Mouse (Mus musculus) thymus, postnatal 14 days (tissue): ENCODE measurements around the gene Clmn.
A peak's percentile ranks its signal among the peaks of the same experiment; 100 is the strongest.

ENCODE experiments used
- DNase-seq: peaks from one replicate; pipeline ENCODE4 v3.0.0; 2021

Gene Clmn

DNA sequence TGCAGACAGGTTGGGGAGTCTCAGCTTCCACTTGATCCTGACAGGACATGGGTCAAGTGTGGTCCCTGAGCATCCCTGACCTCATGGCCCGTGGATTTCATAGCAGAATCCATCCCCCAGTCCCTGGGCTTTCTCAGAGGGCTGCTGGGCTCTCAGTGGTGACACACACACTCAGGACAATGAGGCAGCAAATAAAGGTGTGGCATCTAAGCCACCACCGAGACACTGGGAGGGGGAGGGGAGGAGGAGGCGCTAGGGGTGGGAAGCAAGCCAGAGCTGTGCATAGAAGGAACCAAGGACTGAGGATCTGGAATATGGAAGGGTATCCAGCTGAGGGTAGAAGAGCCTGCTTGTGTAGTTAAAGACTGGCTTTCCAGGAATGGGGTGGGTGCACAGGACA lies 11.2 kb upstream of the Clmn start:
- DNase-seq: no peak

DNA sequence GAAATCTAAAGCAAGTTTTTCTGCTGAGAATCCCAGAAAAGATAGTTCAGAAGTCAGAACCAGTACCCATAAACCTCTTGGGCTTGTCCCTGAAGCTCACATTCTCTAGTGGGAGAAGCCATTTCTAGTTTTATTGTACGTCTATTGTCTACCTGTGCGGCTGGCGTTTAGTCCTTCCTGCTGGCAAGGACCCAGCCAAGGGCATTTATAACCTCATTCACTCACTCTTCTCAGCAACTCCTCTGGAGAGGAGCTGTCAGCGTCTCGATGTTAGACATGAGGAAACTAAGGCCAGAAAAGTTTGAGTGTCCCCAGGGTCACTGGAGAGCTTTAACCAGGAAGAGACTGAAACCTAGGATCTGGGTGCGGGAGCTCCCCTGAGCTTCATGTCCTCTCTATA lies 7.1 kb upstream of the Clmn start:
- no peak for DNase-seq

DNA sequence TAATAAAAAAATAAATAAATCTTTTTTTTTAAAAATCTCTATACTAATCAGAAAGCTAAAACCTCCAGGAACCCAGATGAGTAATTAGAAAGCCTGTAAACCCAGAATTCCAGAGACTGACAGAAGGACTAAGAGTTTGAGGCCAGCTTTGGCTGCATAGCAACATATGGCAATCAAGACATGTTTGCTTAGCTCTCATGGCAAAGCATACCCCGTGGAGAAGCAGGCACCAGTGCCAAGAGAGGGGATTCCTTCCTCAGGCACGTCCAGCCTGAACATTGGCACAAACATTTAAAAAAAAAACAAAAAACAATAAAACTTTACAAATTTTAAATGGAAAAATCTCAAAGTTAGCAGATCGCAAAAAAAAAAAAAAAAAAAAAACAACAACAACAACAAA lies 4.9 kb upstream of the Clmn start:
- no peak for DNase-seq

DNA sequence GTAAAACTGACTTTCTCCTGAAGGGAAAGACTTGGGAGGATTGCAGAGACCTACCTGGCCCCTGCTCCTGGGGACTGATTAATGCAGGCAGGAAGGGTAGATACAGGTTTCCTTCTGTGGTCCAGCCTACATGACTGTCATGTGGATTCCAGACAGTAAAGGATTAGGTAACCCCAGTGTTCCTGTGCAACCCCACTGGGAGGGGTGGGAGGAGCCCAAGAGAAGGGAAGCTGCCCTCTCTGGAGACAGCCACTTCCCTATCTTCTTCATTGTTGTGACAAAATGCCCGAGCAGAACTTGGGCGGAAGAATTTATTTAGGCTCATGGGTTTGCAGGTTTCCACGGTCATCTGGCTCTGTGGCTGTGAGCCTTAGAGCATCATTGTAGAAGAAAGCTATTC lies 3.6 kb upstream of the Clmn start:
- DNase-seq: no peak

DNA sequence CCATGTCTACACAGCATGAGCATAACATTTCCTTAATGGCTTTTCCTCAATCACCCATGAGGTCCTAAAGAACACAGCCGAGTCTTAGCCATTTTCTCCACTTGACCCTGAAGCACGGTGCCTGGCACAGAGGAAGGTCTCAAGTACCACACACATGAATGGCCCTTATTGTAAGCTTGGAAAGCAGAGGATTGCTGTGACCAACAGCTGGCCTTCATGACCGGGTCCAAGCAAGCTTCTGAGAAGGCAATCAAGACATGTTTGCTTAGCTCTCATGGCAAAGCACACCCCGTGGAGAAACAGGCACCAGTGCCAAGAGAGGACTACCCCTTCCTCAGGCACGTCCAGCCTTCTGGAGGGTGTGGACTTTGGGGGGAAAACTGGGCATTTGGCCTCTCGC lies 3.0 kb upstream of the Clmn start:
- DNase-seq: no peak

DNA sequence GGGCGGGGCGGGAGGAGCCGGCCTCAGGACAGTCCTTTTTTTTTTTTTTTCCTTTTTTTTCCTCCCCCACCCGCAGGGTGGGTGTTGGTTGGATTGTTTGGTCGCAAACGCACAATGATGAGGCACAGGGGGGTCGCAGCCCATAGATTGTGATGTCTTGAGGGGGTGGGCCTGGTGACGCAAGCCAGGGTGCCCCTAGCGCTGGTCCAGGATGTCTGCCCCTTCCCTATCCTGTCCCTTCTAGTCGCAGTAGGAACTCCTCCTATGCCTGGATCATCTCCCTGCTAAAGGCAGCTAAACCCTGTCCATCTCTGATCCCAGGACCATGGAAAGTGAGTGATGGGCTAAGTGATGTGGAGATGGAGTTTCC lies 275 bp upstream of the Clmn start:
- DNase-seq: no peak

DNA sequence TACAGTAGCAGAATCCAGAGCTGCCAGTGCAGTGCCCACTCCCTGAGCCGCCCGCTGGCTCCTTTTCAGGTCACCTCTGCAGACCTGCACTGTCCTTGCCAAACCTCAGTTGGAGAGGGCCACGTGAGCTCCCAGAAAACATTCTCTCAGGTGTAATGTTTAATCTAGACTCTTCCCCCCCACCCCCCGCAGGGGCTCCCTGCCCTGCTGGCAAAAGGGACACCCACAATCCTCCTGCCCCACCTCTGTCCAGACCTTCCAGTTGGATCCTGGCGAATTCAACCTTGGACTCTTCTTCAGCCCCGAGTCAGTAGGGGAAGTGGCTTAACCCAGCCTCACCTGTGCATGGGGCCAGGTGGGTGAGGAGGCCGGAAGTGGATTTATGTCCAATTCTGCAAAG lies 1.2 kb downstream of the Clmn start:
- no peak for DNase-seq

DNA sequence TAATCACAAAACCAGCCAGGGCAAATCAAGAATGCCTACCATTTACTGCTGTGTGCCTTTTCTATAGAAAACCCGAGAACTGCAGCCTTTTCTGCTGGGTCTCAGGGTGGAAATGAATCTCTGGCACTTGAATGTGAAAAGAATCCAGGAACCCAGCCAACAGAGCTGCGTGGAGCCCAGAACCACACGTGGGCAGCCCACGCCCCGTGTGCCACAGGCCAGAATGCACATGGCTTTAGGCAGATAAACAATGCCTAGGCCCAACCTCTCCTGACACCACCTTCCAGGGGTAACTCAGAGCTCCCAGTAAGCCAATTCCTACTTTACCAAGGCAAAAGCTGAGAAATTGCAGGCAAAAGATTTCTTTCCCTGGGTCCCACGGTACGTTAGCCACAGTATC lies 5.7 kb downstream of the Clmn start:
- DNase-seq: no peak

DNA sequence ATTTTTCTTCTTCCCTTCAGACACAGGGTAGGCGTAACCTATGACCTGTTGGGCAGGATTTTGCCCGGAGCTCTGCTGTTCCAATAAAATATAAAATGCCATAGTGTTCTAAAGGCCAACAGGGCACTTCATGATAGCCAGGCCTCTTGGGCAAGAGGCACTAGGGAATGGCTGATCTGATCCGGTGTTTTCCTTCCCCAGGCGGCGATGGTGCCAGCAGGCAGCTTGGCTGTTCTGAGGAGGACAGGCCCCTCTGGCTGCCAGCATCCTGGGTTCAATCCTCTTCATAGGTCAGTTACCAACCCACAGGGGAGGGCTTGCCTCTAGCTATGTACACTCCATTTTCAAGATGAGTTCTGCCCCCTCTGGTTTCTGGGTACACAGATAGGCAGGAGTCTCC lies 6.1 kb downstream of the Clmn start:
- no peak for DNase-seq

DNA sequence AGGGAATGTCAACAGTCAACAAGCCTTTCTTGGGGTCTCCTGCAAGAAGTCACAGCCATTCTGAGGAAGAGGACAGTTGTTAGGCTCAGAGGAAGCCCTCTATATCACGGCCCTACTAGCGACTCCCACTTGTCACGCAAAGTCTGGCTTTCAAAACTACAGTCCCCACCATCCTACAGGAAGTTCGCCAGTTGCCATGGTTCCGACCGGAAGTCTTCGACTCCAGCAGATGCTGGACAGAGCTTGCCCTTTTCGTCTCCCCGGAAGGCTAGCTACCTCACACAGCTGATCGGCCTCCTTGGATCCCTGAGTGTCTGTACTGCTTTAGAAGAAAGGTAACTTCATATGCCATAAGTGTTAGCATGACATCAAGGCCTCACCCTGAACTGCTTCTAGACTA lies 7.3 kb downstream of the Clmn start:
- no peak for DNase-seq

DNA sequence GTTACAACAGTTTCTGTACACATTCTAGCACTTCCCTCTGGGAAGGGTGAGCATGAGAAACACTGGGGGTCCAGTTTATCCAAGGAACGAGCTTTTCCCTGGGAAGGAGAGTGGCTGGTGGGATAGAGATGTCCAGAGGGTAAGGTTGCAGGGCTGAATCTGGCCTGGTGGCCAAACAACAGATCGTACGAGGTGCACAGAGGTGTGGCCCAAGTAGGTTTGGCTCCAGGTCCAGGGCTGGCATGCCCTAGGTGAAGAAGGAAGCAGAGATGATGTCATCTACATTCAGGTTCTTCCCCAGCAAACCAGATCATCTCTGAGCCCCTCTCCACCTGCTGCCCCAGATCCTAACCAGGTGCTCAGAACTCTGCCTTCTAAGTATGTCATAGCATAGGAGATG lies 8.3 kb downstream of the Clmn start:
- DNase-seq: no peak

DNA sequence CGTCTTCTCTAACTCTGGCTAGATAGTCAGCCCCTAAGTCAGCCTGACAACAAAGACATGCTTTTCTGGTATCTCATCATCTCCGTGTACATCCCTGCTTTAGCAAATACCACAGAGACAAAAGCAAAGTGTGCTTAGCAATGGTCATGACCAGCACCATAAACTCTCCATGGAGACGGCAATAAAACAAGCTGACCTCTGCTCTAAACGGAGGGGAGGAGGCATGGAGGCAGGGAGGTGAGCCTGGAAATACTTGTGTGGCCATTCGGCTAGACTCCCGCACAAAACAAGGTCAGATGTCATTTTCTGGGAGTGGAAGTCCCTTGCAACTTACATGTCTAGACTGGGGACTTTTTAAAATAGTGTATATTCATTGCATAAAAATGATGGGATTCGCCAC lies 9.3 kb downstream of the Clmn start:
- no peak for DNase-seq

DNA sequence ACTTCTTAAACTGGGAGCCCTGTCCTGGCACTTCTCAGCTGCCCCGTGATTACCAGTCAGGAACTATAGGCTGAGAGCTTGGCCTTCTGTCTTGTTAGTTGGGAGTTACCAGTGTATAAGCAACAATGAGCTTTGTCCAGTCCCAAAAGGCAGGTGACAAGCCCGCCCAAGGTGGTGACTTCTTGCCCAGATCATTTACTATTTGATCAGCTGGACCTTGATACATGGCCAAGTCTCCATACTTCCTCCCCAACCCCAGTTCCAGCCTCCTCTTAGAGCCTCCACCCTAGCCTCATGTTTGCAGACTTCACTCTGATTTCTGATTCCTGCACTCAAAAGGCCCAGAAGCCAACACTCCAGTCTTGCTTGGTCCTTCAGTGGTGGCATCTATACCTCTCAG lies 10.1 kb downstream of the Clmn start:
- DNase-seq: no peak

DNA sequence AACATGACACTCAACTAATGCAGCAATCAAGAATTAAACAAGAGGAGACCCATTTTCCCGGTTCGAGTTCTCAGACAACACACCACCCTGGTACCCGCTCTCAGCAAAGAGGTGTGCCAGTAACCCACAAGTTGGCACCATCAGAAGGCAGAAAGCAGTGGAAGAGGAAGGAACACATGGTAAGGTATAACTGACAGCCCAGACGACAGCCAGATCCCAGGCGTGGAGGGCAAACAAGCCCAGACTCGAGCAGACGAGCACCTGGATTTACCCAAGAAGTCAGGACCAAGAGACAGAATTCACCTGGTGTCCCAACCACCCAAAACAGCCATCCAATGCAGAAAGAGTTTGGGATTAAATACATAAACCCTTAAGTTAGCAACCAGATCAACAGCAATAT lies 11.5 kb downstream of the Clmn start:
- no peak for DNase-seq

DNA sequence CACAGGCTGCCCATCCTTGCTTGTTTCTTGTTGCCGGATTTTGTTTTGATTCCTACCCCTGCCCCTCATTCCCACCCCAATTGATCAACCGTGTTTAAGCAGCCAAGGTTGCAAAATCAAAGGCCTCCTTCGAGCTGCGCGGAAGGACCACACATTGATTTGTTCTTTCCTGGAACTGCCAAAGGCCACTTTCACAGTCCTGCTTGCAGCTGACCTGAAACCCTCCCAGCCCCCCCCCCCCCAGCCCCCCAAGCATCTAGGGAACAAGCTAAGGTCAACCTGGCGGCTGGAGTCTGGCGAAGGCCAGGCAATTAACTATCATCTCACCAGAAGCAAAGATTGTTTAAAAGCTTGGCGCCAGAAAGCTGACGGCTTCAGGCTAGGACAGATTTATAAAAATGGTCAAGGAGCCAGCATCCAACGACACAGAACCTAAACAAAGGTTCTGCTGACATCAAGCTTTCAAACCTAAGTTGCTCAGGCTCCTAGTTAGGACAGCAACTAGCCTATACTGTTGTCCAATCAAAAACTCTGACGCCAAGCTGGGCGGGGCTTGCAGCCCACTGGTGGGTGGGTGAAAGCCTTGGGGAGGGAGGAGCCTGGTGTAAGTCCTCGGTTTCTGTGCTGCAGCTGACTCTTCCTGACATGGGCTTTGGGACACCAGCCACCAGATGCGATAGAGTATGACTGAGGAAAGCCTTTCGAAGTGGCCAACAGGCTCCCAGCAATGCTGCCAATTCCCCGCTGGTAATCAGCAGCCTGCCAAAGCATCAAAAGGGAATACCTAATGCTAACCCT lies 13.0 kb downstream of the Clmn start:
- peak; percentile 15 for DNase-seq

DNA sequence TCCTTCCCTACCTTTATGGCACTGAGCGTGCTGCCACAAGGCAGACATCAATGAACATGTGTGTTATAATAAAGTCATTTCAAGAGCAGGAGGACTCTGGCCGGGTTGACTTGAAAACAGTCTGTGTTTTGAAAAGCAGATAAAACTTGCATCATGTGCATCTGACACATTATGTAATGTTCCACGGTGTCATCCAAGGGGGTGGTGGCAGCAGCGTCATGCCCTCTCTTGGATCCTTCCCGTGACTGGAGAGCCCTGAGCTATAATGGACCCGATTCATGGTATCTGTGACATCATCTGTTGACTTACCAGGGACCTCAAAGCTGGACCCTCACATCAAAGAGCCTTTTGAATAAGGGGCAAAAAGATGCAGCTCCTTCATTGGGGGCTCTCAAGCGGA lies 14.8 kb downstream of the Clmn start:
- DNase-seq: no peak

DNA sequence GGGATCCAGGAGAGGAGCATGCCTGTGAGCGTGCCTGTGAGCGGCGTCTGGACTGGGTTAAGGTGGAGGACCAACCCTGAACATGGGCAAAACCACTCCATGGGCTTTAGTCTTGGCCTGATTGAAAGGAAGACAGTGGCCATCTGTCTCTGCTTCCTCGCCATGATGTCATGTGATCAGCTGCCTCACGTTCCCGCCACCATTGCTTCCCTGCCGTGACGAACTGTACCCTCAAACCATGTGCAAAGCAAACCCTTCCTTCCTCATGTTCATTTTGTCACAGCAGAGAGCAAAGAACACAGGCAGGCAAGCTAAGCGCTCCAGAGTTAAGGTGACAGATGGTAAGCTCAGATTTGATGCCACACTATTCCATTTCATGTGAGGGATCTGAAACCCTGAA lies 16.2 kb downstream of the Clmn start:
- no peak for DNase-seq

DNA sequence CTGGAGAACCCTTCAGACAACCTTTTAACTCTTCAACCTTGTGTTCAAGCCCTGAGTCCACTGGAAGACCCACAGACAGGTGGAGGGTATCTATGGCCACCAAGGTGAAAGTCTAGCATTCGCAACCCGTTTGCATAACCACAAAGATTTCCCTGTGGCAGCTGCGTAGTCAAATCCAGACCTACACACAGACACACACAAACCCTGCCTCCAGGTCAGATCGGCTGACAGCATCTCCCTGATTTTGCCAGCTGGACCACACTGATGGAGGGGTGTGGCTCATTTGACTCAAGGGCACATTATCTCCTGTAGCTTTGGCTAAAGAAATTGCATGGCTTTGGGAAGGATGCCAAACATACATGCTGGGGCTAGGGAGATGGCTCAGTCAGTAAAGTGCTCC lies 17.6 kb downstream of the Clmn start:
- DNase-seq: no peak

DNA sequence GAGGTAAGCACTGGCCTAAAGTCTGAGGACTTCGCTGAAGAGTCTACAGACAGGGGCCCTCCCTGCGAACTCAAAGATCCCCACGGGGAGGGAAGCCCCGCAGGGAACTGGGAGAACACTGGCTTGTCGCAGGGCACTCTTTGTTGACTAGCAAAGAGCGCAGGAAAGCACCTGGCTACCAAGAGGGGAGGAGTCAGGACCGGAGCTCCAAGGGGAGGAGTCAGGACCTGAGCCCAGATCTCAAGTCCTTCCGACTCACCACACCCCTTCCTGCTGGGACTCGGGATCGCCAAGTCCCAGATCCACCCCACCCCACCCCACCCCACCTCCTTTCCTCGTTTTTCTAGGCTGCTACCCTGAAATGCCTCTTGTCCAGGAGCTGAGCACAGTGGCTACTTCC lies 19.2 kb downstream of the Clmn start:
- no peak for DNase-seq

DNA sequence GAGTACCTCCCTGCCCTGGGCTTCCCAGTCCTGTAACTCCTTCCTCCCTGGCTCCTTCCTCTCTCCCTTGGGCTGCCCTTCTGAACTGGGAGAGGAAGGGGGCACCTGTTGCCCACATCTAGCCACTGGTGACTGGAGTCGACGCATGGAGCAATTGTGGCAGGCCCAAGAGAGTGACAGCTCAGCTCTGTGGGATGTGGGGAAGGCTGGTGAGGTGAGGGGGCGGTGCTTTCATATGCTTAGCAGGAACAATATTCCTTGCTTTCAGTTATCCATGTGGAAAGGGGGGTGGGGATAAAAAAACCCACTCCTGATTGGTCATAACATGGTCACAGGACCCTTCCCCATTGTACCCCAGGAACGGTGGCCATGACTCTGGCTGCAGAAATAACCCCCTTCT lies 19.9 kb downstream of the Clmn start:
- DNase-seq: no peak

DNA sequence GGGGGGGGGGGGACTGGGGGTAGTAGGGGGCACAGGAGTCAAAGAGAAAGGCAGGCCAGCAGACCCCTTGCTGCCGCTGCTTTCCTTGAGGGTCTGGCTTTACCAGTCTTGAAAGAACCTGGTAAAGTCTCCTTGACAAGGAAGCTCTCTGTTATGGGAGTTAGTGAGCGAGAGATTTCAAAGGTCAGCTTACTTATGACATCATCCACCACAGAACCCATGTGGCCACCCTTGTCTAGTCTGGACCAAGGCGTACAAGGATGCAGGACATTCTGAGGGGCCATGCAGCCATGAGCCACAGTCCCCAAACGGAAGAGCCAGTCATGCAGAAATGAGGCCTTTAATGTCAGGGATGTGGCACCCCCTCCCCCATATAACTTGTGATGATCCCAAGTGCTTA lies 20.6 kb downstream of the Clmn start:
- DNase-seq: no peak

DNA sequence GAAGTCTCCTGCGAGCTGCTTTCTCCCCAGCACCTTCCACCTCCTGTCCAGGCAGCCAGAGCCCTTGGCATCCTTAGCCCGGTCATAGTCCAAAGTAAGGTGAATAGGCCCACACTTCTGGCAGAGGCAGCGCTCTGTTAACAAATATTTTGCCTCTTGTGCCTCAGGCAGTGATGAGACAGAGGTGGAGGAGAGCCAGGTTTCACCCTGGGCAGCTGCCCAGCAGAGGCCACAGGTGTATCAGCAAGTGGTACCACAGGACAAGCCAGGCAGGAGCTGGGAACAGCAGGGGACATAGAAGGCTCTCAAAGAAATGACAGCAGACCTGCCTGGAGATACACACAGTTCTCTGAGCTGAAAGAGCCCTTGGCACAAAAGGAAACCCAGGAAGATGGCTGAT lies 23.6 kb downstream of the Clmn start:
- no peak for DNase-seq

DNA sequence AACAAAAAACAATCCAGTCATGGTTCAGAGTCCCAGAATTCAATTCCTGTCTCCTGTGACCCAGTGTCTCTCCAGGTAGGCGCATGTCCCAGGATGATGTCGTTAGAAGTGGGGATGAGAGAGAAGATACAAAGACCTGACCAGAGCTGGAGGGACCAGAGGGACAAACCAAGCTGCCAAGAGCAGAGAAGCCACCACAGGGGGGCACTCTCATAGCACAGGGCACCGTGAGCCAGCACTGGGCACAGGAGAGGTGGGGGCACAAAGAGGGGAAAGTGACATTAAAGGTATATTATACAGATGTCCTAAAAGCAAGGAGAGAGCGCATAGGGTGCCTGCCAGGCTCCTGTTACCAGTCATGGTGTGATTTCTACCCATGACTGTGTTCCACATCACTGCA lies 25.9 kb downstream of the Clmn start:
- DNase-seq: peak; percentile 12

DNA sequence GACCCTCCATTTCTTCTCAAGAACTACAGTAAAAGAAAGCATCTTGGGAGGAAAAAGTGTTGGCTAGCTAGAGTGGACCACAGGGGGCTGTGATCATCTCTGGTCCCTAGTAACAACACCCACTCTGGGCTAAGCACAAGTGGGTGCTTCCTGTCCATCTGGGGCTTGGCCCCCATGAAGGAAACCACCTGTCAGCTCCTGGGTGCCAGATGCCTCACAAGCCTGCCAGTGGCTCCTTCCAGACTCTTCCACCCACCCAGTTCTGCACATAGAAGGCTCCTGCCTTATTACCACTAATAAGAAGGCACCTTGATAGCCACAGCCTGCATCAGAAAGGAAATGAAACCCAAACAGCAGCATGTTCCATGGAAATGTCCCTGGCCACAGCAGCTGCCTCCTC lies 26.4 kb downstream of the Clmn start:
- no peak for DNase-seq

DNA sequence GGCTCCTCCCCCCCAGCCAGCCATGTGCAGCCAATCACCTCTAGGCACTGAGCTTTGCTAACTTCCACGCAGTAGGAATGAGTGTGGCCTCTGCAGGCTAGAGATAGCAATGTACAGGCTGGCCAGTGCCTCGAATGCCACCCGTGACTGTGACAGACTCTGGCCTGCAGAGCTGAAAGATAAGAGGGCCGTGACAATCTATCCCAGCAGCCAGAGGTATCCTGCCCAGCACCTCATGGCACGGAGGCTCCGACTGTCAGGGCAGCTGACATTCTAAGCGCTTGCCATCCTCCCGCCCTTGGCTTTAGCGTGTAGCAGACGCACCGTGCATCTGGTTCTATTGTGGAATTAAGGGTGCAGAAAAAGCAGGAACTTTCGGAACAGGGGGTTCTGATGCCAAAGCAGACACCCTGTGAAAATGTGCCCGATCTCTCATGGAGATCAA lies 26.9 kb downstream of the Clmn start:
- DNase-seq: no peak
